Mouse (Mus musculus) C2C12 (cell line): Measurements from ENCODE around the gene Ap4s1.

Source experiments
- CTCF ChIP-seq: IDR thresholded peaks from one replicate; pipeline ENCODE4 v1.5.1; 2011; ENCODE audit not compliant: control insufficient read depth, insufficient read depth, insufficient read length
- FOSL1 ChIP-seq: IDR thresholded peaks from one replicate; pipeline ENCODE4 v1.8.0; 2011; ENCODE audit warnings: mild to moderate bottlenecking, low read length; ENCODE audit not compliant: poor library complexity, insufficient read depth, severe bottlenecking
- MAX ChIP-seq: IDR thresholded peaks from one replicate; pipeline ENCODE4 v1.6.1; 2011; ENCODE audit warnings: mild to moderate bottlenecking, control low read depth
- MYOD1 ChIP-seq: IDR thresholded peaks from one replicate; pipeline ENCODE4 v1.6.1; 2011; ENCODE audit warnings: low read depth; ENCODE audit not compliant: control insufficient read depth, insufficient read length
- USF1 ChIP-seq: IDR thresholded peaks from one replicate; pipeline ENCODE4 v1.6.1; 2011; ENCODE audit warnings: low read depth, mild to moderate bottlenecking, control low read depth, moderate library complexity

GRCm38 (mm10) chr12:51710154-51710553, 19.3 kb downstream of the Ap4s1 start:
- TF ChIP-seq MAX = no peak
- TF ChIP-seq CTCF = no peak
- peak; percentile 28 for TF ChIP-seq MYOD1
- TF ChIP-seq USF1 = no peak
- no peak for TF ChIP-seq FOSL1
